Mouse (Mus musculus) neural tube, embryonic 10.5 days (tissue): ENCODE measurements around the gene Zfp663.

Experiments used
- DNase-seq: peaks from one replicate; pipeline ENCODE4 v3.0.0-alpha.2; 2017; ENCODE audit warnings: low spot score; ENCODE audit errors: extremely low spot score

Gene Zfp663

GRCm38 (mm10) chr2:165321381-165321888 lies 47.1 kb downstream of the Zfp663 start:
- no peak for DNase-seq

GRCm38 (mm10) chr2:165320531-165321150 lies 47.9 kb downstream of the Zfp663 start:
- no peak for DNase-seq

- DNase-seq, result no peak
These were observed 49.0 kb downstream of the Zfp663 start for GRCm38 (mm10) chr2:165319503-165319902.

- no peak for DNase-seq
These were observed 49.6 kb downstream of the Zfp663 start for GRCm38 (mm10) chr2:165318941-165319340.

- peak; percentile 41 for DNase-seq
These were observed 50.8 kb downstream of the Zfp663 start for GRCm38 (mm10) chr2:165317621-165318263.

- DNase-seq, result peak; percentile 80
These were observed 51.6 kb downstream of the Zfp663 start for GRCm38 (mm10) chr2:165316837-165317473.

GRCm38 (mm10) chr2:165316204-165316603 lies 52.3 kb downstream of the Zfp663 start:
- DNase-seq, result peak; percentile 32

GRCm38 (mm10) chr2:165314197-165314596 lies 54.3 kb downstream of the Zfp663 start:
- DNase-seq, result no peak

GRCm38 (mm10) chr2:165312381-165312780 lies 56.1 kb downstream of the Zfp663 start:
- DNase-seq, result no peak

GRCm38 (mm10) chr2:165311577-165311976 lies 57.0 kb downstream of the Zfp663 start:
- no peak for DNase-seq

GRCm38 (mm10) chr2:165310818-165311425 lies 57.6 kb downstream of the Zfp663 start:
- DNase-seq, result no peak

- DNase-seq, result no peak
These were observed 60.7 kb downstream of the Zfp663 start for GRCm38 (mm10) chr2:165307801-165308200.

- DNase-seq, result no peak
These were observed 63.1 kb downstream of the Zfp663 start for GRCm38 (mm10) chr2:165305438-165305837.

GRCm38 (mm10) chr2:165304819-165305218 lies 63.7 kb downstream of the Zfp663 start:
- no peak for DNase-seq

- no peak for DNase-seq
These were observed 65.0 kb downstream of the Zfp663 start for GRCm38 (mm10) chr2:165303354-165304012.

GRCm38 (mm10) chr2:165301409-165301808 lies 67.1 kb downstream of the Zfp663 start:
- DNase-seq, result no peak
